Mouse (Mus musculus) kidney, postnatal 4 days (tissue): Measurements from ENCODE around the gene C2cd6.

Source experiments
- DNase-seq, 2 experiments: peaks; one replicate each; pipeline ENCODE4 v3.0.0; 2021; ENCODE audit warnings: mixed read lengths in 2 of 2

Gene C2cd6

DNA sequence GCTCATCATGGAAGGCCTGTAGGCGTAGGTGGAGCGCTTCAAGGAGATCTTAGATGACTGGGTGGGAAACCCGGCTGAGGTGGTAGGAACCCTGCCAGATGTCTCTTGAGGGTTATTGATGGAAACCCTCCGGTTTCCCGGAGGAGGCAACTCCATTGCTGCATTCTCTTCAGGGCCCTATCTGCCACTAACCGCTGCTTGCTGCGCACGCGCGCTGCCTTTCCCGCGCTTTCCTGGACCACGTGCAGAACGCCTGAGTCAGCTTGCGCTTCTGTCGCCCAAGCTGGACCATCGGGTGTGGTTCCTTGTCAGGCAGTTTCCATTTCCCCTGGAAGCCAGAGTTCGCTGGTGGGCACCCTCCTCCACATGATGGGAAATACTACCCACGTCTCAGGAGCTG, at the start of gene C2cd6:
C2cd6 (minus strand) TSS at position 196 of the 400 bp plus-strand sequence.
- DNase-seq = no peak

DNA sequence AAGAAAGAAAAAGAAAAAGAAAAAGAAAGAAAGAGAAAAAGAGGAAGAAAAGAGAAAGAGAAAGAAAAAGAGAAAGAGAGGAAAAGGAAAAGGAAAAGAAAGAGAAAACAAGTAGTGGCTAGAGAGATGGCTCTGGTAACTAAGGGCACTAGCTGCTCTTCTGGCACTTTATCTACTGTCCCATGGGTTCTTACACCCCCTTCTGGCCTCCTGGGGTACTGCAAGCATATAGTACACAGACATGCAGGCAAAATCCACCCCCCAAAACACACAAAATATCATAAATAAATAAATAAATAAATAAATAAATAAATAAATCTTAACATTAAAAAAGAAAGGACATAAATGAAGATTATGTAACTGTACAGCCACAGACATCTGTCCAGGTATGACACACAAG, 48.1 kb upstream of the C2cd6 start:
- peak; percentile 81 to 83 for DNase-seq

DNA sequence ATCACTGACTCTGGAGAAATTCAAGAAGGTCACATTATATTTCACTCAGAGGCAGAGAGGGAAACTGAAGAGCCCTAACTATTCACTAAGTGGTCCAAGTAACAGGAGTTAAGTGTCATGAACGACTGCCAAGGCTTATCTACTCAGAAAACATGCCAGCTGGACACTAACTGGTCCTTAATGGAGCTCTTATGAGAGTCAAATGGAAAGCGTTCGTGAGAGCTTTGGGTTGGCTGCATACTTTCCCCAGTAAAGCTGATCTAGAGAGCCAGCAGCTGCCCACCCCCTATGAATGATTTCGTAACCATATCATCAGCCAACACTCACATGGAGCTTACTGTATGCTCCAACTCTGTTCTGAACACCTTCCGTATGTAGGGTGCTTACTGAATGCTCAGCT, 39.7 kb upstream of the C2cd6 start:
- no peak for DNase-seq

DNA sequence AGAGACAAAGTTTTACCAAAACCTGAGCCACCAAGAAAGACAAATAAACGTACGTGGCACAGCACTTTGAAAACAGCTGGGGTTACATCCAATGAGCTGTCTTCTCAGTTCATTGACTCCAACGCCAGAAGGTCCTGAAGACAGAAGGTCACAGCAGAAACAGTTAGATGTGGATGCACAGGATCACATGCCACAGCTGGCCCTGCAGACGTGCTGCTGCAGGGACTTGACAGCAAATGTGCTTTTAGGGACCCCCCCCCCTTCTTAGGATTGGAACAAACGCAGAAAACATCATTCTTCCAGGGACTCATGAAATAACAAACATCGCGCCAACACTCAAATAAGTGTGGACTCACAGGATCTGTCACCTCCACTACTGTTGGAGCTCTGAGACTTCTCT, 34.2 kb upstream of the C2cd6 start:
- no peak for DNase-seq

DNA sequence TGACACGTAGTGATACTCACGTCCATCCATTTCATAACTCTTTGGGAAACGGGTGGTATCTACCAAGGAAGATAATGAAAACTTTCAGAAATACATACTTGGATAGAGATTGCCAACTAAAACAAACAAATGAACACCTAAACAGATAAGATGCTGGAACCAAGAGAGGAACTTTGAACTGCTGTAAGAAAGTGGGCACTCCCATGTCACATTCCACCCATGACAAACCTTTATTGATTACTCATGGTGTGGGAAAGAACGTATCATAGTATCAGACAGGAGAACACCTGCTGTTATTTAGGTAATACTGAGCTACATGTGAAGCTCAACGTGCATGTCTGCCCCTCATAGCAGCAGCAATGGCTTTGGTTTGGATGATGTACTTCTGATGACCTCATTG, 30.9 kb upstream of the C2cd6 start:
- no peak for DNase-seq

DNA sequence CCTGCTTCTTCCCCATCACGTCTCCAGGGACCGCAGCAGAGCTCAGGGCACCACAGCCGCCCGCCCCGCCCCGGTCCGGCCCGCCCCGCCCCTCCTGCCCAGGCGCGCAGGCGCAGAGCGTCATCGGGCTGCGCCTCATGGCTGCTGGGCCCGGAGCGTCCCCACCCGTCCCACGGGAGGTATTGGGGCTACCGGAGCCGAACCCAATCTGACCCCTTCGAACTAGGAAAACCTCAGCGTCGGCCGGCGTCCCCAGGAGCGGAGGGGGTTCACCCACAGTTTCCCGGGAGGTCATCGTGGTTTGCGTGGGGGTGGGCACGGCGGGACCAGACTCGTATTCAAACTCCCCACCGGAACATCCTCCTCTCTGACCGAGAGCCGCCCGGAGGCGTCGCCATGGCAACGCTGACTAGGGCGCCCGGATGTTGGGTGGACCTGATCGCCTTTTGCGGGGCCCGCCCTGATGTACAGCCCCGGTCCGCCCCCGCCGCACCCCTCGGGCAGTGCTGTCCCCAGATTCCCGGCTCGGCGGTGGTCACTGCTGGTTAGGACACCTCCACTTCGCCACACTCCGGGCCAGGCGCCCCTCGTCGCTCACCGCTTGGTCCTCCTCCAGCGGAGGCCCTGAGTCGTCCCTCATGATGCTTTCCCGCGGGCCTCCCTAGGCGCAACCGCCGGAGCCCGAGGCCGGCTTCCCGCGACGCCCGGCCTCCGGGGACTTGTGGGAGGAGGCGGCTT, 25.2 kb upstream of the C2cd6 start, which contains the start of gene Tmem237:
Tmem237 (minus strand) TSS at position 689 of the 738 bp plus-strand sequence.
- DNase-seq = peak; percentile 96 to 97

DNA sequence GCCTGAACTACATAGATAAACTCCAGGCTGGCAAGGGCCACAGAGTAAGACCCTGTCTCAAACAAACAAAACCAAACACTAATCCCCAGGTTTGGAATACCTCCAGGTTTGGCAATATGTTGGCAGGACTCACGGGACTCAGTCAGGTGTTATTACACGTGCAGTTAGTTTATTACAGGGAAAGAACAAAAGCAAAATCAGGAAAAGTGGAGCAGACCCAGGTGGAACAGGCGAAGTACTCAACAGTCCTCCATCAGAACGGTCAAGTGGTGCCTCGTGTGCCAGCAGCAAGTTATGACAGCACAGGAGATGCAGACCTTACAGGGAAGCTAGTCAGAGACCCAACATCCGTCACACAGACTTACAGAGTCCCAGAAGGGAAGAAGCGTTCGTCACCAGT, 15.8 kb upstream of the C2cd6 start:
- DNase-seq = no peak

DNA sequence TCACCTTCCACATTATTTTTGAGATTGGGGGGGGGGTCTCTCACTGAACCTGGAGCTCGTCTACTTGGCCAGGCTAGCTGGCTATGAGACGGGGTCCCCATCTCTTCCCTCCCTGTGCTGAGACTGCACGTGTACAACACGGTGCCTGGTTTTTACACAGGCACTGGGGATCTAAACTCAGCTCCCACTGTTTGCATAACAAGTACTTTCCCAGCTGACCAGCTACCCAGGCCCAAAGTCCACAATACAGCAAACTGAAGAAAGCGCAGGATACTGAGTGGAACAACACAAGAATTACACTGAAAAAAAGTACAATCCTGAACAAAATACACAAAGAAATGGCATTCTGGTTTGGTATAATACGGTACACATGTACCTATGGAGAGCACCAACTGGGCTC, 7.4 kb upstream of the C2cd6 start:
- DNase-seq = no peak

DNA sequence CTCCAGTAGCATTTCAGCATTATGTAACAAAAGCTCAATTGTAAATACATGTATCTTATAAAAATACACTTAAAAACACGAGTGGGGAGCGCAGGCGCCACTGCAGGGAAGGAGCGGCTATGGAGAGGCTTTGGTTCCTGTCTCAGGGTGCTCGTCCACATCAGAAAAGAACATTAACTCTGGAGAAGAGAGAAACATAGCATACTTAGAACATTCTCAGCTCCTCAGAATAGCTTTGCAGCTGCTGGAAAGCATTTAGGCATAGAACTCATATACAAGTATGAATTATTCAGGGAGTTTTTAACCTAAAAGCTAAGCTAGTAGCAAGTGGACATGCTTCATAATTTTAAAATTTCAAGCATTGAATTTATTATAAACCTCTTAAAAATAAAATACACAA, 6.3 kb upstream of the C2cd6 start:
- DNase-seq = no peak

DNA sequence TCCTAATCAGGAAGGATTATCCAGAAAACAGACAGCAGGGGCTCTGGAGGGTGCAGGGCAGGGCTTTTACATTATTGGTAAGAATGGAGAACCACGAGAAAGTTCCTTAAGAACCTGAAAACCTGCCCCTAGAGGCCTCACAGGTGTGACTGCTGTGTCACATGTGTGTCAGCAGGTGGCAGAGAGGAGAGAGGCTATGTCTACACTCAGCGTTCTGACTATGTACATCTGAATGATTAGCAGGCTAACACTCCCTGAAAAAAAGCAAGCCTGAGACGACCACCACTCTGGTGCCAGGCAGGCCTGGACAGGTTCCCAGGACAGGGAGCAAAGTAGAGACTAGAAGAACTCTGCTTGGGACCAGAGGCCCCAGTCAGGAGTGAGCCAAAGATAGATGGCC, 23.8 kb downstream of the C2cd6 start:
- DNase-seq = peak; percentile 10 to 37

DNA sequence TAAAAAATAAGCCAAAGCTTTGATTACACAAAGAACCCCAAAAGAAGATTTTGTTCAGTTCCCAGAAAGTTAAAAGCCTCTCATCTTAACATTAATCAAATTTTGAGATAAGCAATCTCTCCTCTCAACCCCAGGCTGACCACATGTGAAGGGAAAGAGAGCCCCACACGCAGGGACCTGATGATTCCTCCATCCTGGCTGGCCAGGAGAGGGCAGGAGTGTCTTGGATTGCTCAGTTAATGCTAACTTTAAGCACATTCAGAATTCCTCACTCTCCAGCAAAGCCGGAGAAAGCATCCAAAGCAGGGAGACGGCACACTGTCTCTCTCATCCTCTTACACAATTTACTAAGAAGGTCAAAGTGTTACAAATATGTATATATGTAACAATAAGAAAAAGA, 26.7 kb downstream of the C2cd6 start:
- DNase-seq = peak; percentile 75 to 80

DNA sequence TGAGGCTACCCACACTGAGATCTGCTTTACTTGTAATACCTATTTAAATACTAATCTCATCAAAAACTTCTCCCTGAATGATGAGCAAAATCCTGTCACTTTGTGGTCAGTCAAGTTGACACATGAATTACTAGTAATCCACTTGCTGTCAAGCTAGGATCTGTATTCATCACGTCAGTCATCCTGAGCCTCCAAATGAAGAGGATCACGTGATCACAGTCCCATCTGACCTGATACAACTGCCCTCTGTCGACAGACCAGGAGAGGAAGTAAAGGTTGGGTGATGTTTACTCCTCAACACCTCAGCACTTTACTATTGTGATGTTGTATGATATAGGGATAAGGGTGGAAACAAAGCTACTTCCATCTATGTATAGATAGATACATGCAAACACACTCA, 31.0 kb downstream of the C2cd6 start:
- DNase-seq = no peak

DNA sequence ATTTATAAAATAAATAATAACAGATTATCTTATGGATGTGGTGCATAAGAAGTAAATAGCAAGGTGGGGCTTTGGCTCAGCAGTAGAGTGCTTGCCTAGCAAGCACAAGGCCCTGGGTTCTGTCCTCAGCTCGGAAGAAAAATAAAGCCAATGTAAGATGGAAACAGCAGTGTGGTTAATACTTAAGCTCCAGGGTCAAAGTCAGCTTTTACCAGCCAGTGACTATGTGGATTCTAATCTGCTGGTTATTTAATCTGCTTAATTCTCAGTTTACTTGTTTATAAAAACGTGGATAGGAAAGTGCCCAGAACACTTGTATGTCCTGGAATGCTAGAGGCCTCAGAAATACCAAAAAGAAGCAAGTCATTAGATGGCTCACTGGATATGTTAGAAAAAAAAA, 37.7 kb downstream of the C2cd6 start:
- DNase-seq = no peak

DNA sequence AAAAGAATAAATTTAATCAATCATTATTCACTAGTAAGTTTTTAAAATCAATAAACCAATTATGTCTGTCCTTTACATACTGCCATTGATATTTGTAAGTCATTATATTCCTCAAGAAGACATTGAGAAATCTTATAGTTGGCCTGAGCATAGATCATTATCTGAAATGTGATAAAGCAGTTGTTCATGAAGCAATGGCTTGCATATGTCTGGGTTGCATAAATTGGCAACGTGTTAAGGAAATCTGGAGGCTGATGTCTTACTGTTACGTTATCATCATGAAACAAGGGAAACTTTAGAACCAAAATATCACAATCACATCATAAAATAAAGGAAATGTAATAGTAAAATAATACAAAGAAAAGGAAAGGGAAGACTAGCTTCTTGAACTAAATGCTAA, 43.4 kb downstream of the C2cd6 start:
- DNase-seq = no peak

DNA sequence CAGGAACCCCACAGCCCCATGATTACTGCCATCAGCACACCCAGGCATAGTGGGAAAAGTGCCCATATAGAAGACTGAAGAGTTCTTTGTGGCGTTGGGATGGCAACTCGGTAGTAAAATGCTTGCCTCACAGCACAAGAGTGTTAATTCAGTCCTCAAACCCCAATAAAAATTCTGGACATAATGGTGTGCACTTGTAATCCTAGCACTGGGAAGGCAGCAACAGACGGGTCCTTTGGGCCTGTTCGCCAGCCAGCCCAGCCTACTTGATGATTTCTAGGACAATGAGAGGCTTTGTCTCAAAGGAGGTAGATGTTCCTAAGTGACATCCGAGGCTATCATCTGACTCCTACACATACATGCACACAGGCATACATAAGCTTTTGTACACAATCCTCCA, 57.0 kb downstream of the C2cd6 start:
- DNase-seq = no peak

DNA sequence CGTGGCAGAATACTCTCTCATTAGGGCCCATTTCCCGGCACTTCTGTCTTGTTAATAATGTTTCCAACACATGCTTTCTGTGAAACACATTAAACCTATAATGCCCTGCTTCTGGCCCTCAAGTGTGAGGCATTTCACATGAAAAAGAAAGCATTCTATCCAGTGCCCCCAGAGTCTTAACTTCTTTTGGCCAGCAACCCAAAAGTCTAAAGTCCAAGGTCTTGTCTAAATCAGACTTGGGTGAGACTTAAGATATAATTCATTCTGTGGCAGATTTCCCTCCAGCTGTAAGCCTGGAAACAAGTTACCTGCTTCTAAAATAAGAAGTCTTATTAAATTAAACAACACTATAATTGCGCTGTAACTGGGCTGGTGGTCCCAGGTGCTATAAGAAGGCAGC, 73.1 kb downstream of the C2cd6 start:
- DNase-seq = no peak

DNA sequence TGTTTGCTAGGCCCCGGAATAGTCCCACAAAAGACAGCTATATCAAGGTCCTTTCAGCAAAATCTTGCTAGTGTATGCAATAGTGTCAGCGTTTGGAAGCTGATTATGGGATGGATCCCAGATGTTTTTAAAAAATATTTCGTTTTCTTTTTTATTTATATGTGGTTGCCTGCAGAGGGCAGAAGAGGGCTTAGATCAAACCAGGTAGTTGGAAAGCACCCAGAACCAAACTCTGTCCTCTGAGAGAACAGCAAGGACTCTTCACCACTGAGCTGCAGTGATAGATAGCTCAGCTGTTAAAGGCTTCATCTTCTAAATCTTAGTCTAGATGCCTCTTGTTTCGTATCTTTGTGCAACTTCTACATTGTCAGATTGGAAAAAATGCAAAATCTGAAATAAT, 85.5 kb downstream of the C2cd6 start:
- DNase-seq = peak; percentile 18 to 35
